Mouse (Mus musculus): Measurements from ENCODE around the gene Pds5a. TPM values are rescaled to one million over a fixed set of nuclear protein-coding genes. Genes with fewer than 3 reads are reported as not detected.

Pds5a gene
- polyA plus RNA-seq, 1 experiment from 2014 or later, result 96.1 TPM

- Histone ChIP-seq H3K4me2 (replicated peaks; ENCODE audit: low read depth, low read length) (no peak overlapping the region), H3K4me1 (ENCODE audit: control insufficient read depth, insufficient read depth, low read length) (no peaks in the 10 kb centered on the region), H3K27ac (ENCODE audit: low read length) (no peak overlapping the region), H3K9ac (replicated peaks; ENCODE audit: low read depth, low read length) (no peak overlapping the region), H3K36me3 (ENCODE audit: control insufficient read depth, insufficient read depth, low read length) (peaks cover 15% of the 10 kb centered on the region; the same call in 1 of the 2 replicates), H3K27me3 (ENCODE audit: control insufficient read depth, insufficient read depth, low read length) (no peaks in the 10 kb centered on the region), H3K4me3 (ENCODE audit: low read depth, low read length) (no peak overlapping the region), H3K9me3 (ENCODE audit: control insufficient read depth, low read depth, low read length) (no peaks in the 10 kb centered on the region)
- ATAC-seq (ENCODE audit: insufficient number of reproducible peaks, insufficient read depth, low FRiP score, low read depth), result no peak
- WGBS, result 83% methylated on average over 5 of the region's 5 CpGs
These were observed 19.2 kb downstream of the Pds5a start for GRCm38 (mm10) chr5:65678826-65679225.

- Histone ChIP-seq H3K9me3 (ENCODE audit: control insufficient read depth, low read depth, low read length) (0 out of 2 replicates have a peak, but pooled peaks cover 3% of the 10 kb centered on the region), H3K4me3 (ENCODE audit: low read depth, low read length) (no peak overlapping the region), H3K36me3 (ENCODE audit: control insufficient read depth, insufficient read depth, low read length) (peaks cover 6% of the 10 kb centered on the region; the same call in 1 of the 2 replicates), H3K4me2 (replicated peaks; ENCODE audit: low read depth, low read length) (no peak overlapping the region), H3K4me1 (ENCODE audit: control insufficient read depth, insufficient read depth, low read length) (no peaks in the 10 kb centered on the region), H3K9ac (replicated peaks; ENCODE audit: low read depth, low read length) (no peak overlapping the region), H3K27ac (ENCODE audit: low read length) (no peak overlapping the region), H3K27me3 (ENCODE audit: control insufficient read depth, insufficient read depth, low read length) (no peaks in the 10 kb centered on the region)
- ATAC-seq (ENCODE audit: insufficient number of reproducible peaks, insufficient read depth, low FRiP score, low read depth), result no peak
These were observed 25.9 kb downstream of the Pds5a start for GRCm38 (mm10) chr5:65672162-65672561.

- 91% methylated on average over 3 of the region's 3 CpGs for WGBS
- no peak overlapping the region for H3K27ac ChIP-seq (ENCODE audit: low read length)
These were observed 30.4 kb downstream of the Pds5a start for GRCm38 (mm10) chr5:65667644-65668043.

GRCm38 (mm10) chr5:65665370-65665769, 32.7 kb downstream of the Pds5a start:
- WGBS, result 84% methylated on average over 1 of the region's 1 CpGs
- no peak overlapping the region for H3K4me2 ChIP-seq (replicated peaks; ENCODE audit: low read depth, low read length)
- H3K36me3 ChIP-seq (ENCODE audit: control insufficient read depth, insufficient read depth, low read length), result no peaks in the 10 kb centered on the region; the same call in 1 of the 2 replicates
- H3K27ac ChIP-seq (ENCODE audit: low read length), result no peak overlapping the region
- H3K27me3 ChIP-seq (ENCODE audit: control insufficient read depth, insufficient read depth, low read length), result no peaks in the 10 kb centered on the region
- no peak for ATAC-seq (ENCODE audit: insufficient number of reproducible peaks, insufficient read depth, low FRiP score, low read depth)
- no peaks in the 10 kb centered on the region for H3K4me1 ChIP-seq (ENCODE audit: control insufficient read depth, insufficient read depth, low read length)
- H3K4me3 ChIP-seq (ENCODE audit: low read depth, low read length), result no peak overlapping the region
- H3K9me3 ChIP-seq (ENCODE audit: control insufficient read depth, low read depth, low read length), result no peaks in the 10 kb centered on the region
- H3K9ac ChIP-seq (replicated peaks; ENCODE audit: low read depth, low read length), result no peak overlapping the region

More at GRCm38 (mm10) chr5:65667644-65668043, 30.4 kb downstream of the Pds5a start:
- H3K4me3 ChIP-seq (ENCODE audit: low read depth, low read length), result no peak overlapping the region
- H3K27me3 ChIP-seq (ENCODE audit: control insufficient read depth, insufficient read depth, low read length), result no peaks in the 10 kb centered on the region
- ATAC-seq (ENCODE audit: insufficient number of reproducible peaks, insufficient read depth, low FRiP score, low read depth), result no peak
- H3K4me1 ChIP-seq (ENCODE audit: control insufficient read depth, insufficient read depth, low read length), result no peaks in the 10 kb centered on the region
- no peaks in the 10 kb centered on the region; the same call in 1 of the 2 replicates for H3K36me3 ChIP-seq (ENCODE audit: control insufficient read depth, insufficient read depth, low read length)
- no peaks in the 10 kb centered on the region for H3K9me3 ChIP-seq (ENCODE audit: control insufficient read depth, low read depth, low read length)
- H3K9ac ChIP-seq (replicated peaks; ENCODE audit: low read depth, low read length), result no peak overlapping the region
- H3K4me2 ChIP-seq (replicated peaks; ENCODE audit: low read depth, low read length), result no peak overlapping the region

- Histone ChIP-seq H3K4me1 (ENCODE audit: control insufficient read depth, insufficient read depth, low read length) (no peaks in the 10 kb centered on the region), H3K36me3 (ENCODE audit: control insufficient read depth, insufficient read depth, low read length) (peaks cover 4% of the 10 kb centered on the region), H3K27ac (ENCODE audit: low read length) (no peak overlapping the region), H3K9ac (replicated peaks; ENCODE audit: low read depth, low read length) (no peak overlapping the region), H3K27me3 (ENCODE audit: control insufficient read depth, insufficient read depth, low read length) (no peaks in the 10 kb centered on the region), H3K9me3 (ENCODE audit: control insufficient read depth, low read depth, low read length) (no peaks in the 10 kb centered on the region), H3K4me3 (ENCODE audit: low read depth, low read length) (no peak overlapping the region), H3K4me2 (replicated peaks; ENCODE audit: low read depth, low read length) (no peak overlapping the region)
- no peak for ATAC-seq (ENCODE audit: insufficient number of reproducible peaks, insufficient read depth, low FRiP score, low read depth)
- 91% methylated on average over 2 of the region's 2 CpGs for WGBS
These were observed 36.1 kb downstream of the Pds5a start for GRCm38 (mm10) chr5:65661958-65662357.

GRCm38 (mm10) chr5:65653786-65654185, 44.3 kb downstream of the Pds5a start:
- H3K36me3 ChIP-seq (ENCODE audit: control insufficient read depth, insufficient read depth, low read length), result peaks cover 47% of the 10 kb centered on the region
- H3K27ac ChIP-seq (ENCODE audit: low read length), result no peak overlapping the region
- no peaks in the 10 kb centered on the region for H3K27me3 ChIP-seq (ENCODE audit: control insufficient read depth, insufficient read depth, low read length)
- H3K4me2 ChIP-seq (replicated peaks; ENCODE audit: low read depth, low read length), result no peak overlapping the region
- H3K9me3 ChIP-seq (ENCODE audit: control insufficient read depth, low read depth, low read length), result no peaks in the 10 kb centered on the region
- H3K4me1 ChIP-seq (ENCODE audit: control insufficient read depth, insufficient read depth, low read length), result no peaks in the 10 kb centered on the region
- 89% methylated on average over 5 of the region's 5 CpGs for WGBS
- no peak for ATAC-seq (ENCODE audit: insufficient number of reproducible peaks, insufficient read depth, low FRiP score, low read depth)
- no peak overlapping the region for H3K9ac ChIP-seq (replicated peaks; ENCODE audit: low read depth, low read length)
- no peak overlapping the region for H3K4me3 ChIP-seq (ENCODE audit: low read depth, low read length)

GRCm38 (mm10) chr5:65638896-65639295, 59.2 kb downstream of the Pds5a start:
- H3K4me3 ChIP-seq (ENCODE audit: low read depth, low read length), result no peak overlapping the region
- H3K27ac ChIP-seq (ENCODE audit: low read length), result no peak overlapping the region
- peaks cover 56% of the 10 kb centered on the region for H3K36me3 ChIP-seq (ENCODE audit: control insufficient read depth, insufficient read depth, low read length)
- 95% methylated on average over 1 of the region's 1 CpGs for WGBS
- H3K4me1 ChIP-seq (ENCODE audit: control insufficient read depth, insufficient read depth, low read length), result no peaks in the 10 kb centered on the region
- H3K27me3 ChIP-seq (ENCODE audit: control insufficient read depth, insufficient read depth, low read length), result no peaks in the 10 kb centered on the region
- no peak overlapping the region for H3K9ac ChIP-seq (replicated peaks; ENCODE audit: low read depth, low read length)
- H3K4me2 ChIP-seq (replicated peaks; ENCODE audit: low read depth, low read length), result no peak overlapping the region
- no peak for ATAC-seq (ENCODE audit: insufficient number of reproducible peaks, insufficient read depth, low FRiP score, low read depth)
- H3K9me3 ChIP-seq (ENCODE audit: control insufficient read depth, low read depth, low read length), result no peaks in the 10 kb centered on the region

GRCm38 (mm10) chr5:65624340-65624739, 73.7 kb downstream of the Pds5a start:
- H3K9ac ChIP-seq (replicated peaks; ENCODE audit: low read depth, low read length), result no peak overlapping the region
- H3K36me3 ChIP-seq (ENCODE audit: control insufficient read depth, insufficient read depth, low read length), result peaks cover 46% of the 10 kb centered on the region
- no peak for ATAC-seq (ENCODE audit: insufficient number of reproducible peaks, insufficient read depth, low FRiP score, low read depth)
- no peaks in the 10 kb centered on the region for H3K9me3 ChIP-seq (ENCODE audit: control insufficient read depth, low read depth, low read length)
- H3K4me2 ChIP-seq (replicated peaks; ENCODE audit: low read depth, low read length), result no peak overlapping the region
- H3K27ac ChIP-seq (ENCODE audit: low read length), result no peak overlapping the region
- H3K4me3 ChIP-seq (ENCODE audit: low read depth, low read length), result no peak overlapping the region
- no peaks in the 10 kb centered on the region for H3K27me3 ChIP-seq (ENCODE audit: control insufficient read depth, insufficient read depth, low read length)
- H3K4me1 ChIP-seq (ENCODE audit: control insufficient read depth, insufficient read depth, low read length), result no peaks in the 10 kb centered on the region

GRCm38 (mm10) chr5:65613152-65613924, 84.7 kb downstream of the Pds5a start:
- WGBS, result 74% methylated on average over 9 of the region's 9 CpGs
- Histone ChIP-seq H3K9ac (replicated peaks; ENCODE audit: low read depth, low read length) (no peak overlapping the region), H3K9me3 (ENCODE audit: control insufficient read depth, low read depth, low read length) (no peaks in the 10 kb centered on the region), H3K36me3 (ENCODE audit: control insufficient read depth, insufficient read depth, low read length) (peaks cover 49% of the 10 kb centered on the region), H3K4me2 (replicated peaks; ENCODE audit: low read depth, low read length) (no peak overlapping the region), H3K4me1 (ENCODE audit: control insufficient read depth, insufficient read depth, low read length) (no peaks in the 10 kb centered on the region), H3K27ac (ENCODE audit: low read length) (no peak overlapping the region), H3K27me3 (ENCODE audit: control insufficient read depth, insufficient read depth, low read length) (no peaks in the 10 kb centered on the region), H3K4me3 (ENCODE audit: low read depth, low read length) (no peak overlapping the region)
- ATAC-seq (ENCODE audit: insufficient number of reproducible peaks, insufficient read depth, low FRiP score, low read depth), result no peak
